Mouse (Mus musculus) embryonic stem cell, embryonic (primary cell): Measurements from ENCODE around the gene Galntl6.

Source experiments
- CTCF ChIA-PET, 4 experiments: fragments of 300-600 bp in 2 of 4; fragments of 350-600 bp in 2 of 4; sonication (Branson Sonifier 250); formaldehyde crosslinking; loops; one replicate each; lab custom pipeline; 2022; ENCODE audit warnings: inconsistent platforms in 2 of 4; lab: Charles Lee
- POLR2A ChIA-PET, 4 experiments: fragments of 300-600 bp in 2 of 4; fragments of 350-600 bp in 2 of 4; sonication (Branson Sonifier 250); formaldehyde crosslinking; loops; one replicate each; lab custom pipeline; 2022; ENCODE audit warnings: antibody characterized with exemption in 4 of 4, inconsistent platforms in 1 of 4; lab: Charles Lee

Gene Galntl6

DNA sequence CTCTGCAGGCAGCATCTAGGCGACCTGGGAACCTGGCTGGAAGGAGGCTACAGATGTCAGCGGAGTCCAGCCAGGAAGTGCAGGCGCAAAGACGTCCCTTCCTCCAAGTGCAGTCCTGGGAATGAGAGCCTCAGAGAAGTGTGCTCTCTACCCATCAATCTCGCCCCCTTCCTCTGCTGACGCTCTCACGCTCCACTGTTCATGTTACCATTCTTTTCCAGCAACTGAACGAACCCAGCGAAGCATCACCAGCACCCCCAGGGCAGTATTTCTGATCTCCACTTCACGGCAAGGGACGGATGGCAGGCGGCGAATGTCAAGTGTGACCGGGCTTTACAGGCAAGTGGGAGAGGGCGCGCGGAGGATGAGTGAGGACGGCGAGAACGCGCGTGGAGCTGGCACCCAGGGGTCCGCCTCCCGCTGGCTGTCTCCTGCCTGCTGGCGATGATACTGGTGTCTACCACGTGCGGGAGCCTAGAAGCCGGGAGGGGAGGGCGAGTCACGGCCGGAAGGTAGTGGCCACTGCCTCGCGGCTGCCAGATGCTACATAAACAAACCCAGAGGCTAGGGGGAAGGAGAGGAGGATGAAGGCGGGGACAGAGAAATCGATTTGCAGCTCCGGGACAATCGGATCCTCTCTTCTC, at the start of gene Galntl6:
Galntl6 (minus strand) TSS at position 445 of the 644 bp plus-strand sequence.
- POLR2A ChIA-PET: interaction anchor here in 1 of 4 experiments (0.6 kb wide), 1 partner anchor 1405 kb away, joined by 3 read pairs; no protein-coding TSS in a partner anchor
- CTCF ChIA-PET: no interaction called here

- POLR2A ChIA-PET: no interaction called here
- CTCF ChIA-PET: no interaction called here
Observed at GRCm38 (mm10) chr8:58957195-58957739, 44.8 kb upstream of the Galntl6 start.

- POLR2A ChIA-PET: no interaction called here
- CTCF ChIA-PET: no interaction called here
Observed at GRCm38 (mm10) chr8:58943773-58944172, 31.3 kb upstream of the Galntl6 start.

DNA sequence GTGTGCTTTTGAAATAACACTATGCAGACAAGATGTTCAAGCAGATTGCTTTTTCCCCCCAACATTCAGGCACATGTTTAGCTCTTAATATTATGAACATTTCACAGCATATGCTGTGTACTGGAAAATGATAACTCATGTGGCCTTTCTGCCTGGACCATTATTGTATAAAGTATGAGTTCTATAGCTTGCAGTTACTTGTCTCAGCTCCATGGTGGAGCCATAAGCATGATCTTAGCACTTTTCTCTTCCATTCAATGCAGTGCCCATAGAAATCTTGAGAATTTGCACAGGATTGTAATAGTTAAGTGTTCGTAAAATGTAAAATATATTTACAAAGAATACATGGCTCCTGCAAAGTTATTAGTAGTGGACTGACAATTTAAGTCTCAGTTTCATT, 18.6 kb upstream of the Galntl6 start:
- POLR2A ChIA-PET: no interaction called here
- CTCF ChIA-PET: no interaction called here

GRCm38 (mm10) chr8:58915142-58915541, 2.7 kb upstream of the Galntl6 start:
- POLR2A ChIA-PET: no interaction called here
- CTCF ChIA-PET: no interaction called here

DNA sequence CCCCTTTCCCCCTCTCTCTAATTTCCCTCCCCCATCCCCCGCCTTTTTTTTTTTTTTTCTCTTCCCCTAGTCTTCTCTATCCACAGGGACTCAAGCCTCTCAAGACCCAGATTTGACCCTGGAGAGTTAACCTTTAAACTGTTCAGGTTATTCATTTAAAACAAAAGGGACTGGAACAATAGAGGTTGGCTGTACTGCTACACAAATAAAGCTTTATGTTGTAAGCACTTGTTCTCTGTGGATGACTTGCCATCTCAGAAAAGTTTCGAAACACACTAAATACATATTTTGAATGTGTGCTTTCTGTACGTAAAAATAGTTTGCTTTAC, 1.2 kb upstream of the Galntl6 start:
- ChIA-PET POLR2A (no interaction called here), CTCF (interaction anchor here in 1 of 4 experiments (0.6 kb wide), 1 partner anchor 1373 kb away, joined by 3 read pairs; no protein-coding TSS in a partner anchor)

GRCm38 (mm10) chr8:58912840-58913639, 600 bp upstream of the Galntl6 start:
- CTCF ChIA-PET: interaction anchor here in 1 of 4 experiments (0.6 kb wide), 1 partner anchor 1372 kb away, joined by 3 read pairs; no protein-coding TSS in a partner anchor
- POLR2A ChIA-PET: interaction anchor here in 1 of 4 experiments (0.6 kb wide), 1 partner anchor 1406 kb away, joined by 3 read pairs; no protein-coding TSS in a partner anchor

GRCm38 (mm10) chr8:58911677-58912076, 763 bp downstream of the Galntl6 start, which contains the start of gene BC030500:
TSS of gene BC030500 (plus strand) at chr8:58911755.
- ChIA-PET POLR2A (no interaction called here), CTCF (no interaction called here)

DNA sequence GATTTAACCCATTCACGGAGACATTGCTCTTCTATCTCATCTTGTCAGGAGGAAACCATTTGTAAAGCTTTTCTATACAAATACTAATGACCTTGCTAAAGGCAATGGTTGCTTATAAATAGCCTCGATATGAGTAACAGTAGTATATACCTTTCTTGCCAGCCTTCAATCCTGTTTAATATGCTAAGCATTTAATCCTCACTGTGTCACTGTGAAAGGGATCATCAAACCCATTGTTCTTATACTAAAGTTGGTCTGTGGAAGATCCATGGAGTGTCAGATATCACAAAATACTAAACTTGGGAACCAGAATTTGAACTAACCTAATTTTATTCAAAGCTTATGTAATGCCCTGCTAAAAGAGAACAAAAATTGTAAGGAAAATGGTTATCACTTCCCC, 8.0 kb downstream of the Galntl6 start:
- ChIA-PET POLR2A (no interaction called here), CTCF (no interaction called here)

GRCm38 (mm10) chr8:58895960-58896359, 16.5 kb downstream of the Galntl6 start:
- ChIA-PET CTCF (no interaction called here), POLR2A (interaction anchor here in 1 of 4 experiments (0.7 kb wide), 1 partner anchor 30 kb away, joined by 3 read pairs; no protein-coding TSS in a partner anchor)

DNA sequence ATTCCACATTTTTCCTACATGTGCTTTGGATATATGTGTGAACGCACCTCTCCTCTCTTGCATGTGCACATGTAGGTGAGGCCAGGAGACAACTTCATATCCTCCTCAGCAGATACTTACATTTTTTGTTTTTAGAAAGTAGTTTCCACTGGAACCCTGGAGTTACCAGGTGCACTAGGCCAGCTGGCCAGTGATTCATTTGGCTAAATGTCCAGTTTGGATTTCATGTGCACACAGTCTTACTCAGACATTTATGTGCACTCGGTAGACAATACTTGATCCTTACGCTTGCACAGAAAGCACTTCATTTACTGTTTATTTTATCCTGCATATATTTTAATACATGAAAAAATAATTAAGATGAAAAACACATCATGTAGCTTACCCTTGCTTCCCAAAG, 21.8 kb downstream of the Galntl6 start:
- POLR2A ChIA-PET: no interaction called here
- CTCF ChIA-PET: no interaction called here

DNA sequence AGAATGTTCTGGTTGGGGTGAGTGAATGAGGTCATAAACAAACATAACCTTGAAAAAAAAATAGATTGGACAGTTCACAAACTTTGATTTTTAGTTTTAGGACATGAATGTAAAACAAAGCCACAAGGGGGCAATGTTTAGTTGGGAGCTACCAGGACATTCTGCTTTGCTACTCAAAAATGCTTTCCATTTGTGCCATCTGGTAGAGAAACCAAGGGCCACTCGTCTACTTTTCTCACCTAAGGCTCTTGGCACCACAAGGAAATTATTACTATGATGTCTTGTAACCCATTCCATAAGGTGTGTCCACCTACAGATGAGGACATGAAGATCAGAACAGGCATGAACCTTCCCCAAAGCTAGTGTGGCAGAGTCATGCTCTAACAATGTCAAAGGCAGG, 26.0 kb downstream of the Galntl6 start:
- POLR2A ChIA-PET: no interaction called here

GRCm38 (mm10) chr8:58824347-58824746, 88.1 kb downstream of the Galntl6 start:
- POLR2A ChIA-PET: no interaction called here

More for the DNA sequence above, 26.0 kb downstream of the Galntl6 start:
- CTCF ChIA-PET: interaction anchor here in 2 of 4 experiments (0.7 to 1.2 kb wide), 3 partner anchors 20 to 943 kb away, joined by 3 read pairs; no protein-coding TSS in a partner anchor

GRCm38 (mm10) chr8:58805190-58805589, 107.2 kb downstream of the Galntl6 start:
- CTCF ChIA-PET: no interaction called here
- POLR2A ChIA-PET: no interaction called here

More at GRCm38 (mm10) chr8:58824347-58824746, 88.1 kb downstream of the Galntl6 start:
- CTCF ChIA-PET: no interaction called here

DNA sequence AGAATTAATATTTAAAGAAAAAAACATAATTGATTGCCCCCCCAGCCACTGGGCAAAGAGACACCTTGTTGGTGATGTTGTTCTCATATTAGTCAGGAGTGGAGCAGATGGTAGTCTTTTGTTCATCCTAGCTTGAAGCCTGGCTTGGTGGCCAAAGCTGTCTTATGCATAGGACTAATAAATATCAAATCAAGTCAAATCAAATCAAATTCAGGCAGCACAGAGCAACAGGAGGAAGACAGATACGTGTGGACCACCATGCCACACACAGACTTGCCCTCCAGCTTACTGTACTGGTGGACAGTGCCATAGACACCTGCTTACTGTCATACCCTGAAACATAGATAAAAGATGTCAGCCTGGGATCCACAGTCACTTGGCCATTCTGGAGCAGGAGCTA, 110.6 kb downstream of the Galntl6 start:
- POLR2A ChIA-PET: no interaction called here
- CTCF ChIA-PET: no interaction called here

- CTCF ChIA-PET: no interaction called here
Observed at GRCm38 (mm10) chr8:58753769-58754168, 158.7 kb downstream of the Galntl6 start.

GRCm38 (mm10) chr8:58737963-58738362, 174.5 kb downstream of the Galntl6 start:
- ChIA-PET POLR2A (no interaction called here), CTCF (no interaction called here)

More at GRCm38 (mm10) chr8:58753769-58754168, 158.7 kb downstream of the Galntl6 start:
- POLR2A ChIA-PET: no interaction called here

GRCm38 (mm10) chr8:58691761-58692160, 220.7 kb downstream of the Galntl6 start:
- ChIA-PET CTCF (no interaction called here), POLR2A (no interaction called here)

DNA sequence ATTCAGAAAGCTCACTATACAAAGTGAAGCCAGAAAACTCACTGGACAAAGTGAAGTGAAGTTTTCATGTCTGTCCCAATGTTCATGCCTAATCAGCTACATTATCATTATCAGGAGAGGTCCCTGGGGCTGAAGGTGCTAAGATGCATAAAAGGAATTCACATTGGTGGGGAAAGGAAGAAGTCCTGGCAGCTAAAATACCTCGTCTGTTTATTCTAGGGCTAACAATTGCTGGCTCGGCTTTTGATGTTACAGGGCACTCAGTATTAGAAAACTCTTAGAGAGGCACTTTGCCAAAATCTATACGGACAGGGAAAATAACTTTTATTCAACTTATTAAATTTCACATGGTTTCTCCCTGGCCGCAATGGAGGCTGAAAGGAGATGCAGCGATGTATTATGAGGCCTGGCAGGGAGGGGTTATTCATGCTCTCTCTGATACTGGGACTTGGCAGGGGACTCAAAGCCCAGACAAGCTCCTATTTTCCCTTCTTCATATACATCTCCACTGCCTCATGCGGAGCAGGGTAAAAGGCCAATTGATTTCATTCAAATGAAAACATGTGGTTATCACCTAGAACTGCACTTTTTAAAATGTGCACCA, 234.5 kb downstream of the Galntl6 start:
- ChIA-PET CTCF (no interaction called here), POLR2A (no interaction called here)

DNA sequence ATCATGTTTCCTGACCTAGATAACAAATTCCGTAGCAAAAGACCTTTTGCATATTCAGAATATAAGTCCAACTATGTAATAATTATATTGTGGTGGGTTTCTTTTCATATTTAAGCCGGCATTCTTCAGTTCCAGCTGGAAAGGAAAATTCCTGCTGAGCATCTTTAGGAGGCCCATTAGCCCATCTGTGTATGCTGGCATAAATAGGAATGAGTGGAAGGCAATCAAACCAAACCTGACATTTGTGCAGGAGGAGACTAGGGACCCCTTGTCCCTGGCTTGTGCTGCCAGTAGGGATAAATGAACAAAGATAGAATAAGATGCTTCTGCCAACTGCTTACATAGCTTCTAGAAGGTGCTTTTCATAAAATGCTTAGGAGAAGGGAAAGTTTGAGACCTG, 243.4 kb downstream of the Galntl6 start:
- ChIA-PET POLR2A (no interaction called here), CTCF (no interaction called here)
